Mouse (Mus musculus) frontal cortex, postnatal 14 days (tissue): ENCODE results near the gene Cbfa2t3.
A peak's percentile ranks its signal among the peaks of the same experiment; 100 is the strongest.

Experiments used
- DNase-seq, 2 experiments: peaks; one replicate each; pipeline ENCODE4 v3.0.0; 2022; ENCODE audit warnings: low spot score in 2 of 2

Gene Cbfa2t3

DNA sequence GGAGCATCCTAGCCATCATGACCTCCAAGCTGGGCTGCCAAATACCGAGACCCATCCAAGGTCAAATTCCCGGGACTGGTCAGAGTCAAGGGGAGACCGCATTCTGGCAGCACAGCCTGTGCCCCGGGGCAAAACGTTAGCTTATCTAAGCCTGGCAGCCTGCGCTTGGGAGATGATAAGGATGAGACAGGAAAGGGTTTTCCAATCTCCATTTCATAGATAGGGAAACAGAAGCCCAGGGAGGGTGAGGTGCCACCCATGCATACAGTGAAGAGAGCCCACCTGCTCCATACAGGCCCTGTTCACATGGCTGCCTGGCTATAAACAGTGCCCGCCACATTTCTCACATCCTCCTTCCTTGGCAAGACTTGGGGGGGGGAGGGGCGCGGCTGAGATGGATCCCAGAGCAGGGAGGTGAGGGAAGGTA, 32.6 kb downstream of the Cbfa2t3 start:
- no peak for DNase-seq

- no peak for DNase-seq
Measured at GRCm38 (mm10) chr8:122665667-122666316, 33.1 kb downstream of the Cbfa2t3 start.

- peak in 1 of 2 experiments; percentile 55 for DNase-seq
Measured at GRCm38 (mm10) chr8:122665221-122665620, 33.7 kb downstream of the Cbfa2t3 start.

DNA sequence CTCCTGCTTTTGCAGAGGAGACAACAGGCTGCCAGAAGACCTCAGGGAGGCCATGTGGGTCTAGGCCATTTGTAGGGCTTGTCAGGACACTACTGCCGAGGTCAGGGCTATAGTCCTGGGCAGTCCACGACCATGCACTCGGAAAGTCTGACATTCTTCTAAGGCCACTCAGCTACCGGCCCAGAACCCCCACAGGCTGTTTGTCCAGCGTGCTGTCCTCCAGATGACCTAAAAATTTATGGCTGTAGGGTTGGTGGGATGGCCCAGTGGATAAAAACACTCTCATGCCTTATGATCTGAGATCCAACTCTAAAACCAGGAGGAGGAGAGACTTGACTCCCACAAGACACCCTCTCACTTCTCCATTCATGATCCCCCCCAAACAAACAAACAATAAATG, 35.2 kb downstream of the Cbfa2t3 start:
- DNase-seq = no peak

DNA sequence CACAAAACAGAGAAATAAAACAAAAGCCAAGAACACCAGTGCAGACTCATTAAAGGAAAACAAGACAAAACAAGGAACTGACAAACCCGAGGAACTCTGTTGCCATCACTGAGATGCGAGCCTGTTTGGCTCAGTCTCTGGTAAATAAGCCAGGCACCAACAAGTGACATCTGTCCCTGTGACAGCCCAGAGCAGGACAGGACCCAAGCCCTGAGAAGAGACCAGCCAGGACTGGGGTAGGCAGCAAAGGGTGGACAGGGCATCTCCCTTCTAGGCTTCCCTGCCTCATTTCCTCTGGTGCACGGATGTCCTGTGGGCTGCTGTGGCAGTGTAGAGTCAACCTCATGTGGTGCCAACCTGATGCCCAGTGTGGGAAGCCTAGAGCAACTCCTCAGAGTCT, 35.8 kb downstream of the Cbfa2t3 start:
- DNase-seq = no peak

- DNase-seq = no peak
Measured at GRCm38 (mm10) chr8:122661894-122662293, 37.0 kb downstream of the Cbfa2t3 start.

DNA sequence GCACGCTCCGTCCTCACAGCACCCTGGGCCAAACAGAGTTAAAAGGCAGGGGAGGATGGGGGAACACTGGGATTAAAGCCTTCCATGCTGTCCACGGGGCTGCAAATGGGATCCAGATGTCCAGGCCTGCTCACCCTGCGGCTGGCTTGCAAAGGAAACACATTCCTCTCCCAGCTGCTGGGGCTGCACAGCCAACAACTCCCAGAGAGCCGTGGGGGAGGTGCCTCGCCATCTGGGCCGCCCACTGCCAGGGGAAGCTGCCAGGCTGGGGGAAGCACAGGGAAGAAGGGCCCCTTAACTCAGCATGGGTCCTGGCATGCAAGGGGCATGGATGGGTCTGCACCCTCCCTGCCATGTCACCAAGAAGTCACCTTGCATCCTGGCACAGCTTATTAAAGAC, 37.8 kb downstream of the Cbfa2t3 start:
- DNase-seq = peak in 1 of 2 experiments; percentile 71

GRCm38 (mm10) chr8:122660022-122660421, 38.9 kb downstream of the Cbfa2t3 start:
- DNase-seq = no peak

GRCm38 (mm10) chr8:122658807-122659160, 40.1 kb downstream of the Cbfa2t3 start:
- DNase-seq = no peak

DNA sequence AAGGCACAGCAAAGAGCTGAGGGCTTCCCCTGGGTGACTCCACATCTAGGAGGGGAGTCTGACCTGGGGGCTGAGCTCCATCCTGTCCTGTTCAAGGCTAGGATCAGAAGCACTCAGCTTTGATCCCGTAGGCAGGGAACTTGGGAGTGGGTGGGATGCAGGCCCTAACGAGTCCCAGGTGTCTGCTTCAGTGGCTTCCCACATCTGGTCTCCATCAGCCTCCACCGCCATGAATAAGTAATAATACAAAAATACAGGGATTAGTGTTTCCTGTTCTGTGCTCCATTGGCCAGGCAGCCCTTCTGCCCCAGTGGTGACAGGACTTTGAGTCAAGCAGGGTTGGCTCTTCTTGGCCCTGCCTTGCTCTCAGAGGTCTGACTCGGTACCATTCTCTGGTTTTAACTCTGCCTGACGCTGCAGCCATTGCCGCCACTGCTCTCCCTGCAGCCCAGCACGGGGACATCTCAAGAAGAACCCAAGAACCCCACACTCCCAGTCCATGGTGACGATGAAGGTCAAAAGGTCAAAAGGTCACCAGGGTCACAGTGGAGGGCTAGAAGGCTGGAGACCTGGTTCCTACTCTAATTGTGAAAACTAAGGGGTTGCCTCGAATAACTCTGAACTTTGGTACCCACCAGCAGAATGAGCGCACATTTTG, 40.6 kb downstream of the Cbfa2t3 start:
- no peak for DNase-seq

DNA sequence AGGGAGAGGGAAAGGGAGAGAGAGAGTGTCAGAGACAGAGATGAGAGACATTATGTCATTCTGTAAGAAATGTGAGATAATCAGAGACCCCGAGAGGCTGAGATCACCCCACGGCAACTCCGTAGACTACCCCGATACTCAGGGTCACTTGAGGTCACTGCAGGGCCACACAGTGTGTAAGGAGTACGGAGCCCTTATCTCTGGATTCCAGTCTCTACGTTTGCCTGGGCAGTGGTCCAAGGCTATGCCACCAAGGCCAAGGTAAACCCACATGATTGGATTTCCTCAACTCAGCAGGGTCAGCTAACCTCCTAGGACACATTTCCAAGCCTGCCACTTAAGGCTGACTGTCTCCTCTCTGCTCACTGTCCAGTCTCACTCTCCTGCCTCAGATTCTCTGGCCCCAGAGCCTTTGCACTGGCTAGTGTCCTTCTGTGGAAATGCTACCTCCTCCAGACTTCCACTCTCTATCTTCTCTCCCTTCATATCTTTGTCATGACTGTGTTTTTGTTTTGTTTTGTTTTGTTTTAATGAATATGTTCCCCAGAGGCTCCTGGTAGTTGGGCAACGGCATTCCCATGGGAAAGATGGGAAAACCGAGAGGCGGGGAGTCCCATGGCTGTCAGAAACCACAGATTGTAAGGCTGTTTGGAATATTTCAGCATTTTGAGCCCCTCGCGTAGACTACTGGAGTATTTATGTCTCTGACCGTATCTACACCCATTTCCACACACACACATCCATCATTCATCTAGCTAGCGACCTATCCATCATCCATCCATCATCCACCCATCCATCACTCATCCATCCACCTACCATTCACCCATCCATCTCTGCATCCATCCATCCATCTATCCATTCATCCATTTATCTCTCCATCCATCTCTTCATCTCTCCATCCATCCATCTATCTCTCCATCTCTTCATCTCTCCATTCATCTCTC, 42.6 kb downstream of the Cbfa2t3 start:
- DNase-seq = no peak

DNA sequence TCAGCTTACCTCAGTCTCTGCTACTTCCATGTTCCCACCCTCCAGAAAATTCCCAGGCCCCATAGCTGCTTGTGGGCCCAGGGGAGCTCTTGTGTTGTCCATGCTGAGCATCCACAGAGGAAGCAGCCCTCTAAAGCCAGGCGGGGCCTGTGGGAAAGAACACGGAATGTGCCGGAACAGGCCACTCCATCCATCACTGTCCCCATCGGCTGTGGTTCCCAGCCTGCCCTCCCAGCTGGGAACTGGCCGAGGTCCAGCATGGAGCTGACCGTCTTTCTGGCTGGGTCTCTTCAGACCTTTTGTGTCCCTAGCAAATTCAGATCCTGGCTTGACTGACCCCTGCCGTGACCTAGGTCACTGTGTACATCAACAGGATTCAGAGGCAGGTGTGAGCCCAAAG, 44.1 kb downstream of the Cbfa2t3 start:
- DNase-seq = no peak

GRCm38 (mm10) chr8:122652643-122653042, 46.3 kb downstream of the Cbfa2t3 start:
- no peak for DNase-seq

DNA sequence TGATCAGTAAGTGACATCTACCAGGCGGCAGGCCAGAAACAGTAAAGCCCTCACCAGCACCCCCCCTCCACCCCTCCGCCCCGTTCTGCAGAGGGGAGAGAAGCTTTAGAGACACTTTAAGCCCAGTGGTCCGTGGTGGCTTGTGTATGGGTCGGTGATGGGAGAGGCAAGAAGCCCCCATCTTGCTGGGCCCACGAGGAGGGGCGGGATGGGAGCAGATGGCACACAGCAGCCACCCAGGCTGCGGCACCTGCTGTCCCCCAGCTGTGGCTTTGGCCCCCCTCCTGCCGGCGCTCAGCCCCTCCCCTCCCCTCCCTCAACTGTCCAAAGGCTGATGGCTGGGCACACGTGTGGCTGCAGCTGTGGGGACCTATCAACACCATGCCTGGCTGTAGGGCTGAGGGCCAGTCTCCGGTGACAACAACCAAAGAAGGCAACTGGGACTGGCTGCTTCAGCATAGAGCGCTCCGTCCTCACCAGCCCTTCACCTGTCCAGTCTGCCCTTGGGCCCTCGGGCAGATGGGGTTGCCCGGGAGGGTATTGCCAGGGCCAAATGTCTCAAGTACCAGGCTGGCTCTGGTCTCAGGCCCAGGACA, 47.5 kb downstream of the Cbfa2t3 start:
- DNase-seq = no peak

GRCm38 (mm10) chr8:122648192-122648970, 50.5 kb downstream of the Cbfa2t3 start:
- no peak for DNase-seq

- no peak for DNase-seq
Measured at GRCm38 (mm10) chr8:122646337-122646736, 52.6 kb downstream of the Cbfa2t3 start.

DNA sequence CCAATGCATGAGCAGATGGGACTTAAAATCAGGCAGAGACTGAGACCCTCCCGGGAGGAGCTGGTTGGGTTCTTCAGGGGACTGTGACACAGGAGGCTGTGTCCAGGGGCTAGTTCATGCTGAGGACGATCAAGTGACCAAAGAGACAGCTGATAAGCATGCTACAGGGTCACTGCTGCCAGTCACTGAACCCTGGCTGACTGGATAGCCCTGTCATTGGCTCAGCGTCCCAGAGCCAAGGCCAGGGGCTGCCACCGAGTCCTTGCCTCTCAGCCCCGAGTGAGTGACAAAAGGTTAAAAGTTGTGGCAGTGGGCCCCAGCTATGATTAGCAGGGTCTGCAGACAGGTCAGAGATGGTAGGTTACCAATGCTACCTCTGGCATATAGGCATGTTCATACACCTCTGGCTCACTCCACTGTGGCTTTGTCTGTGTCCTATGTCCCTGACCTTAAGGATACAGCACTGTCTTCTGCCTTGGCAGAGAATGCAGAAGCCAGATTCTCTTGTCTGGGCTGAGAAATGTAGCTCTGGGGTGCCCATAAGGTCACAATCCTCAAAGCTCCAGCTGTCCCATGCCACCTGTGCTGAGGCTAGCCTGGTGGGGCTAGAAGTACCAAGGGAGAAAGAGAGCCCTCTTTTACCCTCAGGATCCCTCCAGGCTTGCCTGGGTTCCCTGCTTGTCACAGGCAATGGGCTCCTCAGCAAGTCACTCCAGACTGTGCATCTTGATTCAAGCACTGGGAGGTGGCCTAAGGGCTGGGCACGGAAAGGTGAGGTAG, 54.5 kb downstream of the Cbfa2t3 start:
- DNase-seq = no peak

DNA sequence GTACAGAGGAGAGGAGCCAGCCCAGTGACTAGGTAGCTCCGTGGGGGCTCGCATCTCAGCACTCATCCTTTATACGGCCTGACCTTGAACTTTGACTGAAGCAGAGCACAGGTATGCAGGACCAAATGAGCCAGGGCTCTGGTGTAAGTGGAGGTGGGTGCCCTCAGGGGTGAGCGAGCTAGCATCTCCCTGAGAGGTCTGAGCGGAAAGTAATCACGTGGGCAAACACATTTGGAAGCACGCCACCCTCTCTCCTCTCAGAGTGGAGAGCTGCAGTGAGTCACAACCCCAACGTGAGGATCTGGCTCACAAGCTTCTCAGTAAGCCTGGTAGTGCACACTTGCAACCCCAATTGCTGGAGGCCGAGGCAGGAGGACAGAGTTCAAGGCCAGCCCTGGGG, 56.8 kb downstream of the Cbfa2t3 start:
- DNase-seq = peak in 1 of 2 experiments; percentile 40

- peak; percentile 58 to 61 for DNase-seq
Measured at GRCm38 (mm10) chr8:122641406-122641805, 57.5 kb downstream of the Cbfa2t3 start.

GRCm38 (mm10) chr8:122640825-122641224, 58.1 kb downstream of the Cbfa2t3 start:
- no peak for DNase-seq
